Mouse (Mus musculus) liver, postnatal 0 days (tissue): ENCODE measurements at regions not wholly inside any gene's neighbourhood (a gene's known extent, or its start where the extent isn't known, plus 50 kb on each side); places are given as distances from the start of the nearest gene placed in this dataset.

Experiments used
- CTCF ChIP-seq: sonication (generic); IDR thresholded peaks from 2 replicates; pipeline ENCODE4 v1.5.1; 2016; ENCODE audit warnings: antibody characterized with exemption, low read depth
- EP300 ChIP-seq: IDR thresholded peaks from 2 replicates; pipeline ENCODE4 v1.6.1; 2016; ENCODE audit warnings: antibody characterized with exemption, low read depth, mild to moderate bottlenecking

DNA sequence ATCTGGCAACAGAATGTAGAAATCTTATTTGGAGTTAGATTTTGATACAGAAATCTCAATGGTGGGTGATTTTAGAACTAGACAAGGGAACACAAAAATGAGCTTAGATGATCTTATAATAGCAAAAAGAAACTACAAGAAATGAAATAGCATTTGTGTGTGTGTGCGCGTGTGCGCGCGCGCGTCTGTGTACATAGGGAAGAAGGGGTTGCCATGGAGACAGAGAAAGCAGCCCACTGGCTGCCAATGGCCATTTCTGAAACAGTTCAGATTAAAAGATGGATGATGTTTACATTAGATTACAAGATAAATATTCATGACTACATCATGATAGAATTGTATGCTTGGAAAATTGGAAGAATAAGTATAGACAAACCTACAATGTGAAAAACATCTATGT is 112.1 kb downstream of the Twistnb start:
- TF ChIP-seq CTCF (no peak), EP300 (no peak)
